Mouse (Mus musculus) cortical plate, adult 2 months (tissue): ENCODE measurements around the gene Ndufa1. TPM values are rescaled to one million over a fixed set of nuclear protein-coding genes. Genes with fewer than 3 reads are reported as not detected.
"Not testable (repeated sequence)": the region's sequence is repeated elsewhere in the genome, so short reads cannot be mapped to it uniquely, and the experiment has no call there.

Experiments
- H3K27ac ChIP-seq: fragments of 200-500 bp; 2 replicates; pipeline ENCODE4 v1.5.1; 2012; ENCODE audit warnings: low read length, control low read depth, inconsistent platforms; ENCODE audit not compliant: insufficient read depth
- H3K4me1 ChIP-seq: fragments of 200-500 bp; 2 replicates; pipeline ENCODE4 v1.6.1; 2011; ENCODE audit warnings: low read length; ENCODE audit not compliant: control insufficient read depth, insufficient read depth
- H3K4me3 ChIP-seq: fragments of 200-500 bp; 2 replicates; pipeline ENCODE4 v1.5.1; 2011; ENCODE audit warnings: mild to moderate bottlenecking, low read length, control low read depth; ENCODE audit not compliant: insufficient read depth
- CTCF ChIP-seq: fragments of 200-500 bp; IDR thresholded peaks from 2 replicates; pipeline ENCODE4 v1.5.1; 2011; ENCODE audit warnings: mild to moderate bottlenecking, control low read depth, low read length; ENCODE audit not compliant: insufficient read depth; ENCODE audit errors: extremely low read depth
- POLR2A ChIP-seq: fragments of 200-500 bp; IDR thresholded peaks from 2 replicates; pipeline ENCODE4 v1.6.1; 2011; ENCODE audit warnings: mild to moderate bottlenecking, low read length, control low read depth; ENCODE audit not compliant: insufficient read depth; ENCODE audit errors: extremely low read depth
- polyA plus RNA-seq: library from polyadenylated mRNA; depleted of rRNA; stranded (reverse); fragments of >200 nt; gene quantifications from 2 replicates; pipeline ENCODE4 v1.2.3, GENCODE M21; 2012; rRNA removed

Gene Ndufa1
- polyA plus RNA-seq, 1 experiment: 556 TPM

DNA sequence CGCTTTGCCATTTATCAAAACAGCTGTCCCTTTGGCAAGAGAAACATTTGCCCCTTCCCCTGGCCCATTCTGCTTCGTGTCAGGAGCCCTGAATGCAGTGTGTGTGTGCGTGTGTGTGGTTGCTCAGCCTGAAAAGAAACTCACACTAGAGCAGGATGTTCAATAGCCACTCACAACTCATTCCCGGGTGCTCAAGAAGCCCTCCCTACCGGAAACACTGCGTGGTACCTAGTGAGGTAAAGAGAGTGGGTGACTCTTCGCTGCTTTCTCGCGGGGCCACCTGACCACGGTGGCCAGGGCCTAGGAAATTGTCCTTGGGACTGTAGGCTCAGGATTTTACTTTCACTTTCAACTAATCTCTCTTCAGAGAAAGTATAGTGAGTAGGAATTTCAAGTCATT lies 29.8 kb downstream of the Ndufa1 start:
- TF ChIP-seq POLR2A (no peak), CTCF (no peak)
- Histone ChIP-seq H3K4me3 (no peak overlapping the region), H3K4me1 (no peaks in the 10 kb centered on the region), H3K27ac (no peak overlapping the region)

DNA sequence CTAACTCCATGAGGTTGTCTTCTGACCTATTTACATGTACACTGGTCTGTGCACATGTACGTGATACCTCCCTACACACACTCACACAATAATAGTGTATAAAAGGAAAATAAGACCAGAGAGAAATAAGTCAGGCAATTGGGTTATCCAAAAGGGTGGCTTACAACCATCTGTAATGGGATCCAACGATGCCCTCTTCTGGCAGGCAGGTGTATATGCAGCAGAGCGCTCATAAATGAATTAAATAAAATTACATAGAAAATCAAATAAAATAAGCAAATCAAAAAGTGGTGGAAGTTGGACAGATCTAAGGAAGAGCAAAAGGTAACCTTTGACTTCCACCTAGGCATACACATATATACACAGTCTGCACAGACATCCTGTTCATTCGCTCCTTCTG lies 33.1 kb downstream of the Ndufa1 start:
- TF ChIP-seq CTCF (0 out of 2 replicates have a peak, but pooled peaks have one; percentile 12), POLR2A (no peak)
- Histone ChIP-seq H3K4me1 (no peaks in the 10 kb centered on the region), H3K27ac (no peak overlapping the region), H3K4me3 (no peak overlapping the region)

DNA sequence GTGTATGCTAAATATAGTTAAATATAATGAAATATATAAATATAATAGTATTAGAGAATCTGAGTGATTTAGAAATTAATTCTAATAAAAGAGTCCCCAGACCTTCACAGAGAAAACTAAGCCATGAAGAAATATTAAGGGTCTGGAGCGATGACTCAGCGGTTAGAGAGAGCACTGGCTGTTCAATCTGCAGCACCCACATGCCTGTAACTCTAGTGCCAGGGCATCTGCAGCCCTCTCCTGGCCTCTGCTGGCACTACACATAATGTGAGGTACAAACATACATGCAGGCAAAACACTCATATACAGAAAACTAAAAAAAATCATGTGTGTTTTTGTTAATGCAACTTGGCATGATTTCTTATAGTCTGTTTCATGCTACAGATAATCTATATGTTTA lies 46.0 kb downstream of the Ndufa1 start:
- TF ChIP-seq CTCF (no peak), POLR2A (no peak)
- Histone ChIP-seq H3K27ac (no peak overlapping the region), H3K4me3 (no peak overlapping the region), H3K4me1 (no peaks in the 10 kb centered on the region)

DNA sequence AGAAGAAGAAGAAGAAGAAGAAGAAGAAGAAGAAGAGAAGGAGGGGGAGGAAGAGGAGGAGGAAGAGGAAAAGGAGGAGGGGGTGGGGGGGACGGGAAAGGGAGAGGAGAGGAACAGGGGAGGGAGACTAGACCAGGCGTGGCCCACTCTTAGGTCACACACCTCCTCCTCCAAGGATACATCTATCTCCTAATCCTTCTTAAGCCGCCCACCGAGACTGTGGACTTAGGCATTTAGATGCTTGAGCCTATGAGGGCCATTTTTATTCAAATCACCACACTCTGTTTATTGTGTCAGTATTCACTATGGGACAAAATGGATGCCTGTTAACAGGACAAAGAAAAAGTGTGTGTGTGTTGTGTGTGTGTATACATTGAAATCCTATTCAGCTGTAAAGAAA lies 46.5 kb downstream of the Ndufa1 start:
- not testable (repeated sequence) for H3K27ac ChIP-seq

DNA sequence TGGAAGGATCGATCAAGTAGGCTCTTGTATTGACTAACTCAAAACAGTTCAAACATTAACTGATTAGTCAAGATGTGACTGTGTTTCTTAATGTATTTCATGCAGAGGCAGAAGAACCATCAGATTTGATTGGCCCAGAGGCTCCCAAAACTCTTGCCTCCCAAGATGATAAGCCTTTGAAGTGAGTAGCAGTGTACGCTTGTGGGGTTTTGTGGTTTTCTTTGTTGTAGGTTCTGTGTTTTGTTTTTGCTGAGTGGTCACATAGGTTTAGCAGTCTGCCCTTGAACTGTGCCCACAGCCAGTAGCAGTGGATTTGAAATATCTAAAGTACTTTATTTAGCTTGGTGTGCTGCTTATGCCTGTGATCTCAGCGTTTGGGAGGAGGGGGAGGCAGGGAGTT lies 49.2 kb downstream of the Ndufa1 start:
- TF ChIP-seq CTCF (no peak), POLR2A (no peak)
- H3K4me1 ChIP-seq: no peaks in the 10 kb centered on the region
- H3K4me3 ChIP-seq: no peak overlapping the region
- H3K27ac ChIP-seq: no peak overlapping the region

More for the DNA sequence above, 46.5 kb downstream of the Ndufa1 start:
- H3K4me3 ChIP-seq, H3K4me1 ChIP-seq: not testable (repeated sequence)

Other genes starting within 250 kb of the Ndufa1 start
- gene Sept6, start 199.4 kb downstream of the Ndufa1 start, polyA plus RNA-seq: 58.4 and 60.1 TPM in 2 replicates
- not detected in 2 replicates for gene Sowahd, start 142.3 kb downstream of the Ndufa1 start, polyA plus RNA-seq
- 330 TPM in 2 replicates for gene Rpl39, start 105.8 kb downstream of the Ndufa1 start, polyA plus RNA-seq
- 20.0 and 24.0 TPM in 2 replicates for gene Upf3b, start 80.8 kb downstream of the Ndufa1 start, polyA plus RNA-seq
- gene Nkap, start 64.4 kb downstream of the Ndufa1 start, polyA plus RNA-seq: 4.6 and 4.8 TPM in 2 replicates
- gene Akap14, start 22.3 kb downstream of the Ndufa1 start, polyA plus RNA-seq: 0.08 TPM in 1 of 2 replicates, not detected in the other
- gene Rnf113a1, start 82 bp upstream of the Ndufa1 start, polyA plus RNA-seq: 7.8 and 8.1 TPM in 2 replicates
- not detected in 2 replicates for gene Gm9, start 19.9 kb upstream of the Ndufa1 start, polyA plus RNA-seq
- gene Rhox1, start 31.1 kb upstream of the Ndufa1 start, polyA plus RNA-seq: not detected in 2 replicates
- not detected in 2 replicates for gene Rhox2a, start 53.8 kb upstream of the Ndufa1 start, polyA plus RNA-seq
- gene Rhox3a, start 58.8 kb upstream of the Ndufa1 start, polyA plus RNA-seq: not detected in 2 replicates
- not detected in 2 replicates for gene Rhox4a, start 74.2 kb upstream of the Ndufa1 start, polyA plus RNA-seq
- not detected in 2 replicates for gene Rhox3a2, start 188.9 kb upstream of the Ndufa1 start, polyA plus RNA-seq
- not detected in 2 replicates for gene Rhox4a2, start 199.7 kb upstream of the Ndufa1 start, polyA plus RNA-seq
- gene Rhox2b, start 220.9 kb upstream of the Ndufa1 start, polyA plus RNA-seq: not detected in 2 replicates
- not detected in 2 replicates for gene Rhox4b, start 241.3 kb upstream of the Ndufa1 start, polyA plus RNA-seq